Mouse (Mus musculus): ENCODE results near the gene Cgrrf1.

The Cgrrf1 gene

DNA sequence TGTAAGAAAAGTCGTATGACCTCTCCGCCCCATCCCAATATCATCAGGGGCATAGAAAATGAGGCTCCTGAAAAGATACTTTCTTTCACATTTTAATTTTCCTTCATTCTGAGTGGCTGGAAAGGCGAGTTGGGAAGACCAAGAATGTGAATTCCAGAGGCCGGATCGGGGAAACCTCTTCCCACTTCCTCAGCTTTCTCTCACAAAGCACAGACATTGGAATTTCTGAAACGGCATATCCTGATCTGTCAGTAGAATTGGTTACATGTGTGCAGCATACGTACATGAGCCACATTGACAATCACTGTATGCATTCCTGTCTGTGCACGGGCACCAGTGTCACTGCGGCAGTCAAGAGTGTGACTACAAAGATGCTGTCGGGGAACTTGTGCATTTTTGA is 62.0 kb downstream of the Cgrrf1 start:
- in situ Hi-C loops (cut with MboI): no loop called here

DNA sequence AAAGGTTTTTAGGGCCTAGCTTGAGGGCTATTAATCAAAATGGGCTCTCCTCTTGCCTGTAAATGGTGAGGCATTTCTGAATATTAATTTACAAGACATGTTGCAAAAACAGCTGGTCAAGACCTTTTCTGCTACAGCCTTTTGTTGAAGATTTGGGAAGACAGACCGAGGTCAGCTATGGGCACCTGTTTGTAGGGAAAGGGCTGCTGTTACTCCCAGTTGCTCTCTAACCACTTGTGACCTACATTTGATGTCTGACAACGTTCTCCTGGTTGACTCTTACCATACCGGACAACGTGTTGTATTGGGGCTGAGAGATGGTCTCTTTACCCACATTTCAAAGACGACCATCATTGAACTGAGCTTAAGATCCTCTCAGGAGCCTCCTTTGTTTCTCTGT is 66.0 kb downstream of the Cgrrf1 start:
- in situ Hi-C loops (cut with MboI): no loop called here

DNA sequence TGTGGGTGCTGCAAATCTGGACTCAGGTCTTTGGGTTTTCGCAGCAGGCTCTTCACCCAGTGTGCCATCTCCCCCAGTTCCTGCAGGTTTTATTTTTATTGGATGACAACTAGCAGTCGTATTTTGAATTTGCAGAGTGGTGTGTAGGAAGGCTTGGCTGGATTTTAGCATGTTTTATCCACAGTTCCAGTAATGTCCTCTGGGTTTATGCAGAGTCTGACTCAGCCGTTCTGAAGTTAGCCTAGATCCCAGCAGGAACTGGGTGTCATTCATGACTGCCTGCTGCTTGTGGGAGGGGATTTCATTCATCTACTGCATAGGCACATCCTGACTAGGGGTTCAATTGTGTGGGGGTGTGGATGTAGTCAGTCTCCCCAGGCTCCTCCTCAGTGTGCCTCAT is 66.7 kb downstream of the Cgrrf1 start:
- in situ Hi-C loops (cut with MboI): no loop called here

DNA sequence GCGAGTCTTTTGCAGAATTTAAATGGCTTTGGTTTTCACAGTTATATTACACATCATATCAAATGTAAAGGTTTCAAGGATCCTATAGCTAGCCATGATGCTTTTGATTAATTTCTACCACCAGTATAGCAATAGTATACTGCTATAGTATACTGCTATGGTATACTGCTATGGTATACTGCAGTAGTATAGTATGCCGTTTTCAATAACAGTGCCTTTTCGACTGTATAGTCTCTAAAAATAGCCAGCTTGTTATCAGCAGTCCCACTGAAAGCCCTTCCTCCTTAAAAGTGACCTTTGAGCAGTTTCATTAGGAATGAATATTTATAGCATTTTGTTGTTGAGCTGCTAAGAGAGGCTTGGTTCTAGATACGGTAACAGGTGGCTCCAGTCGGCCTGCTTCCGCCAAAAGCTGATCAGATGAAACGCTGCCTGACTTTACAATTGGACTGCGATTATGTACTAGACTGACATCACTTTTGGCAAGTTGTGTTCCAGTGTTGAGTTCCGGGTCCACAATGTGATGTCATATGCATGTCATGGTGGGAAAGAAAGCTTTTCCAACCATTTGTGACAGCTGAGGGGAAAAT is 70.7 kb downstream of the Cgrrf1 start:
- in situ Hi-C loops (cut with MboI): no loop called here
